Mouse (Mus musculus) hindbrain, embryonic 16.5 days (tissue): ENCODE data around the gene Slc2a13. TPM values are rescaled to one million over a fixed set of nuclear protein-coding genes. Genes with fewer than 3 reads are reported as not detected.
A peak's percentile ranks its signal among the peaks of the same experiment; 100 is the strongest.

Experiments used
- ATAC-seq: fragments of 200-750 bp; cut with Nextera tagmentation; 2 replicates; pipeline ENCODE4 v1.8.0; 2017; ENCODE audit warnings: moderate TSS enrichment, moderate library complexity
- H3K27ac ChIP-seq: fragments of 300-500 bp; sonication (generic); 2 replicates; pipeline ENCODE4 v1.5.1; 2014; ENCODE audit warnings: low read depth, mild to moderate bottlenecking, control low read depth, low read length, moderate library complexity
- H3K27me3 ChIP-seq: fragments of 300-500 bp; sonication (generic); replicated peaks from 2 replicates; pipeline ENCODE4 v1.6.1; 2014; ENCODE audit warnings: low read length; ENCODE audit not compliant: control insufficient read depth, insufficient read depth
- H3K36me3 ChIP-seq: fragments of 300-500 bp; sonication (generic); 2 replicates; pipeline ENCODE4 v1.6.1; 2014; ENCODE audit warnings: mild to moderate bottlenecking, low read length, moderate library complexity, mixed read lengths; ENCODE audit not compliant: control insufficient read depth, insufficient read depth
- H3K4me1 ChIP-seq: fragments of 300-500 bp; sonication (generic); 2 replicates; pipeline ENCODE4 v1.6.1; 2014; ENCODE audit warnings: low read depth, low read length; ENCODE audit not compliant: control insufficient read depth, insufficient read depth
- H3K4me2 ChIP-seq: fragments of 300-500 bp; sonication (generic); 2 replicates; pipeline ENCODE4 v1.6.1; 2014; ENCODE audit warnings: mild to moderate bottlenecking, low read length, control low read depth, moderate library complexity
- H3K4me3 ChIP-seq: fragments of 300-500 bp; sonication (generic); 2 replicates; pipeline ENCODE4 v1.5.1; 2014; ENCODE audit warnings: mild to moderate bottlenecking, low read length, control low read depth, moderate library complexity
- H3K9ac ChIP-seq: fragments of 300-500 bp; sonication (generic); 2 replicates; pipeline ENCODE4 v1.6.1; 2014; ENCODE audit warnings: low read depth, mild to moderate bottlenecking, control low read depth, low read length, moderate library complexity
- H3K9me3 ChIP-seq: fragments of 300-500 bp; sonication (generic); 2 replicates; pipeline ENCODE4 v1.6.1; 2014; ENCODE audit warnings: mild to moderate bottlenecking, low read length, moderate library complexity; ENCODE audit not compliant: control insufficient read depth
- WGBS: fragments of 180-500 bp; shearing (Covaris S2); extraction: QIAGEN DNeasy Blood & Tissue Kit; methylation state at CpG from one replicate; pipeline ENCODE4 v1.1.7; 2014; 5-methylcytosine and 5-hydroxymethylcytosine counted together
- polyA plus RNA-seq: library from polyadenylated mRNA; unstranded; fragments of >200 nt; fragmentation: Nextera tagmentation; extraction: Ambion mirVana; gene quantifications from 2 replicates; pipeline ENCODE4 v1.2.1, GENCODE M21; 2015

The Slc2a13 gene
- polyA plus RNA-seq, 1 experiment from 2014 or later, result 4.6 TPM

DNA sequence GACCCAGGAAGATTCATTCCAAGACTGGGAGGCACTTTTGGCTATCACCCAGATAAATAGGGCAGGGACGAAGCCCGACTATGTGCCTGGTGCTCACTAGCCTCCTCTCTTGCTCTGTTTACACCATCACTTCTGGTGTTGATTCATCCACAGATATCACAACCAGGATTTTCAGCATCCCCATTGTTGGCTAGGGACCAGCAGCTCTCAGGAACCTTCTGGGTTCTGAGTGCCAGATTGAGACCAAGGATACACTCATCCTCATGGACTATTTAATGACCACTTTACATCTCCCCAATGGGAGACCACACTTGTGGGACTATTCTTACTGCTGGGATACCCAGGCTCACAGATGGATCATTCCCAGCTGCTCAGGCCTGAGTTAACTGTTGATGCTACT, 46.2 kb downstream of the Slc2a13 start:
- Histone ChIP-seq H3K27ac (no peak overlapping the region), H3K4me3 (no peak overlapping the region), H3K27me3 (no peaks in the 10 kb centered on the region), H3K4me2 (no peak overlapping the region), H3K36me3 (no peaks in the 10 kb centered on the region), H3K9me3 (no peaks in the 10 kb centered on the region), H3K9ac (no peak overlapping the region), H3K4me1 (peaks cover 4% of the 10 kb centered on the region; the same call in 1 of the 2 replicates)
- 87% methylated on average over 2 of the region's 2 CpGs for WGBS
- no peak for ATAC-seq

DNA sequence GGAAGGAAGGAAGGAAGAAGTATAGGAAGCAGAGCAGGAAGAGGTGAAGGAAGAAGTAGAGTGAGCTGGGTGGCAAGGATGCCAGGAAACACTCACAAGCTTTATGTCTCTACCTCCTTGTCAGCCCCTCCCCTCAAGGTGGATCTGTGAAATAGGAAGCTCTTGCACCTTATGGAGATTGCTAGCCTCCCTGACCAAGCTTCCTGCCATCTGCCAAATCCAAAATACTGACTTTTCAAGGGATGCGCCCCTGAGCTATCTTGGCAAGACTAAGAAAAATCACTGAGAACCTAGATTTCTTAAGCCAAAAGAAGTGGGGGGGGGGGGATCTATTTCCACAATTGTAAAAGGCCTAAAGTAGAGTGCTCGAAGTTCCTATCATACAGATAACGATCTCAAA, 46.9 kb downstream of the Slc2a13 start:
- H3K36me3 ChIP-seq, result no peaks in the 10 kb centered on the region
- no peak overlapping the region for H3K4me2 ChIP-seq
- no peak overlapping the region for H3K4me3 ChIP-seq
- no peak overlapping the region for H3K9ac ChIP-seq
- H3K27ac ChIP-seq, result no peak overlapping the region
- no peak for ATAC-seq
- H3K27me3 ChIP-seq, result no peaks in the 10 kb centered on the region
- WGBS, result 99% methylated on average over 3 of the region's 3 CpGs
- H3K4me1 ChIP-seq, result peaks cover 4% of the 10 kb centered on the region; the same call in 1 of the 2 replicates
- H3K9me3 ChIP-seq, result no peaks in the 10 kb centered on the region

DNA sequence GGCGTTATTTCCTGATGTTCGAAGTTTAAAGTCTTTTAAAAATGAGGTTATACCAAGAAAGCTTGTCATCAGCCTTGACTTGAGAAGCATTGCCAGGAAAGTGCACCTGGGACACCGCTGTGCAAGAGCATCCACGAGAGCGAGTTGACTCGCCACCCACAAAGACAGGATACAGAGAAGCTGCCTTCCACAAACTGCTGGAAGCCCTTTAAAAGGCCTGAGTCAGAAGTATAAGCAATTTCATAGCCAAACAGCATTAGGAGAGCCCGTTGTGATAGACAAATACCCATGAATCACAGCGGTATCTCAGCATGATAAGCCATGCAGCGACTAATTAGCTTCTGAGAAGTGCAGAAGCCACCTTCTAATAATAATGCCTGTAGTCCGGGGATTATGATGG, 48.6 kb downstream of the Slc2a13 start:
- no peak overlapping the region for H3K9ac ChIP-seq
- no peaks in the 10 kb centered on the region for H3K36me3 ChIP-seq
- H3K4me2 ChIP-seq, result no peak overlapping the region
- no peak for ATAC-seq
- WGBS, result 60% methylated on average over 10 of the region's 10 CpGs
- H3K4me1 ChIP-seq, result peaks cover 4% of the 10 kb centered on the region; the same call in 1 of the 2 replicates
- H3K27ac ChIP-seq, result no peak overlapping the region
- H3K27me3 ChIP-seq, result no peaks in the 10 kb centered on the region
- no peaks in the 10 kb centered on the region for H3K9me3 ChIP-seq
- no peak overlapping the region for H3K4me3 ChIP-seq

DNA sequence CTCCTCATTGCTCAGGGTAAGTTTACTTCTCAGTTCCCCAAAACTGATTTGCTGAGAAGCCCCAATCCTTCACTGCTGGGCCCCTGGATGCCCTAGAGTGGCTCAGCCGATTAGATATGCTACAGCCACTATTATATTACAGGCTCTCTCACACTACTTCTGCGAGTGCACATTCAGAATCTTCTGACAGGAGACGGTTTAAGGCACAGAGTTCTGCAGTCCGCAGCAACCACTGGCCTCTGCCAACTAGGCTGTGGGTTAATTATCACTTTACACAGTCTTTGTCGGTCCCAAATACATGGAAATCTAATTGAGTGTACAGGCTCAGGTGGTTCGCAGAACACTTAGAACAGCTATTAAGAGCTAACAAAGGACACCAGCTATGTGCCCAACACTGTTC, 69.8 kb downstream of the Slc2a13 start:
- Histone ChIP-seq H3K9ac (no peak overlapping the region), H3K36me3 (no peaks in the 10 kb centered on the region), H3K4me2 (no peak overlapping the region), H3K4me3 (no peak overlapping the region), H3K4me1 (peaks cover 8% of the 10 kb centered on the region; the same call in 1 of the 2 replicates), H3K9me3 (no peaks in the 10 kb centered on the region), H3K27ac (no peak overlapping the region), H3K27me3 (no peaks in the 10 kb centered on the region)
- ATAC-seq, result peak; percentile 54
- WGBS, result 37% methylated on average over 6 of the region's 6 CpGs

DNA sequence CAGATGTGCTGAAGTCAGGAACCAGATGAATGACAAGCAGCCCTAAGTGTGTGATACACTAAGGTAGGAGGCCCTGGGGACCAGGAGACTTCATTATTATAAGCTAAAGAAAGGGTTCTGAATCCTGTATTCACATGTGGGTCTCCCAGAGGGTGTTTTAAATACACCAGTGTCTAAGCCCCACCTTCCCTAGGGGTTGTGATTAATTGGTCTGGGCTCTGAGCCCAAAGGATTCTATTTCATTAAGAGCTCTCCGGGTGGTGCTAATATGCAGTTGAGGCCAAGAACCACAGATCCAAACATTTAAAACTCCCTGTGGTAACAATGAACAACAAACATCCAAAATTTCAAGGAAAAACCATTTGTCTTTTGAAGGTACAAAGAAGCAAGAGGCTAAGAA, 70.4 kb downstream of the Slc2a13 start:
- Histone ChIP-seq H3K4me3 (no peak overlapping the region), H3K27ac (peak overlapping the region; percentile 23; the same call in 1 of the 2 replicates), H3K36me3 (no peaks in the 10 kb centered on the region), H3K9ac (no peak overlapping the region), H3K4me2 (no peak overlapping the region), H3K9me3 (no peaks in the 10 kb centered on the region), H3K4me1 (peaks cover 8% of the 10 kb centered on the region; the same call in 1 of the 2 replicates), H3K27me3 (no peaks in the 10 kb centered on the region)
- ATAC-seq, result peak; percentile 80
- 17% methylated on average over 1 of the region's 1 CpGs for WGBS

DNA sequence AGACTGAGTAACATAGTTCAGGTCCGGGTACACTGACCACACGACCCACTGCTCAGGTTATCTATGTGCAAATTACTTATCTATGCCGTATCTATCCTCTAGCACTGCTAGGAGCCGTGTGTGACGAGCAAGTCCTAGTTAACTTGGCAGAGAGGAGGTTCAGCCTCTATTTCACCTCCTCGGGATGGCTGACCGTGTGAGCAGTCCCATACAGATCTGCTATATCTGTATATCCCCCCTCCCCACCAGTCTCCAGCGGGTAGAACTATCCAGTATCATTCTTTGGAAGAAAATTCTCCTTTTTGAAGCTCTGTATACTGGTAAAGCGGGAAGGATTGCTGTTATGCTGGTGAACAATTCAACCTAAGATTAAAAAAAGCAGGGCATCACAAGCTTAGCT, 70.8 kb downstream of the Slc2a13 start:
- WGBS, result 69% methylated on average over 9 of the region's 9 CpGs
- Histone ChIP-seq H3K4me2 (no peak overlapping the region), H3K27ac (no peak overlapping the region; the same call in none of the 2 replicates), H3K4me3 (no peak overlapping the region), H3K9ac (no peak overlapping the region), H3K9me3 (no peaks in the 10 kb centered on the region), H3K27me3 (no peaks in the 10 kb centered on the region), H3K36me3 (0 out of 2 replicates have a peak, but pooled peaks cover 2% of the 10 kb centered on the region), H3K4me1 (peaks cover 8% of the 10 kb centered on the region; the same call in 1 of the 2 replicates)
- peak; percentile 9; the same call in 1 of the 2 replicates for ATAC-seq

DNA sequence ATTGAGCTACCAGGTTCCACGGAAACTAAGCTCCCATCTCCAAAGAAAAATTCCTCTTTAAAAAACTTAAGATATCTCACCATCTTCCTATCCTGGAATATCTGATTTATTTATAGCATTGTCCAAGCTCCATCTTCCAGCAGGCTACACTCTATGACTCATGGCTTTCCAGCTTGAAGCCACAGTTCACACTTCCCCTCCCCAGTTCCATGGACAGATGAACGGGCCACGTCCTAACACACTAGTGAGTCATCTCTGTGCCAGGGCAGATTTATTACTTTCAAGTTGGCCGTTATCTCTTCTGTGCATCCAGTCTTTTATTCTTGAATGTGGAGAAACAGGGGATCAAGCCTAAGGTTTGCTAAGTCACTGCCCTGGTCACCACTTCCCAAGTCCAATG, 78.0 kb downstream of the Slc2a13 start:
- Histone ChIP-seq H3K4me2 (no peak overlapping the region), H3K27me3 (no peaks in the 10 kb centered on the region), H3K9ac (no peak overlapping the region), H3K4me1 (no peaks in the 10 kb centered on the region), H3K27ac (no peak overlapping the region), H3K9me3 (no peaks in the 10 kb centered on the region), H3K4me3 (no peak overlapping the region), H3K36me3 (0 out of 2 replicates have a peak, but pooled peaks cover 2% of the 10 kb centered on the region)
- ATAC-seq, result no peak
- 85% methylated on average over 4 of the region's 4 CpGs for WGBS

DNA sequence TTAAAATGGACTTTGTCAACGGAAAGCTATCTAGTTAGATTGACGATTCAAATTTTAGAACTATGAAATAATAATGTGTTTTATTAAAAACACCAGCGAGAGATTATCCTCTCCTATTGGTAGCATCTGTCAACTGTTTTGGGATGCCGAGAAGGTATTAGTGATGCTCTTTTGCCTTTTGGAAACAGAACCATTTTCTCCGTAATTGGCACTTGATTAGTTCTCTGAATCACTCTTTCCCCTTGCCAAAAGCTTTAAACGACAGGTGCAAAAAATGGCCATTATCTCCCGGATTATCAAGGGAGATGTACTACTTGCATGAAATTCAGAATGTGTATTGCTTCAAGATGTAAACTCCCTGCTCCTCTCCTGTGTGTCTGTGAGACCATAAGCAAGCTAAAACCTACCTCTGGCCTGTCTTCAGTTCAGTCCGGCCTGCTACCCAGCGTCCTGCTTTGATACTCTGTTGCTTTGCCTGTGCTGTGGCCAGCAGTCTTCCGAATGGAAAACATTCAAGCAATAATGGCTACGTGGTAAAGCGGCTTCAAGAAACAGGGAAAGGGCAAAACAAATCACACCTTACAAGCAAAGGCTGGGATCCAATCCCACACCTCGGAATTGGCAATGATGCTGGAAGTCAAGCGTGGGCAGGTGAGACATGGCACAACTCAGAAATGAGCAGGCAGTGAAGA, 93.0 kb downstream of the Slc2a13 start:
- Histone ChIP-seq H3K4me1 (no peaks in the 10 kb centered on the region), H3K27ac (no peak overlapping the region), H3K4me3 (no peak overlapping the region), H3K9me3 (0 out of 2 replicates have a peak, but pooled peaks cover 5% of the 10 kb centered on the region), H3K4me2 (no peak overlapping the region), H3K9ac (no peak overlapping the region), H3K36me3 (0 out of 2 replicates have a peak, but pooled peaks cover 2% of the 10 kb centered on the region), H3K27me3 (no peaks in the 10 kb centered on the region)
- ATAC-seq, result no peak
- WGBS, result 80% methylated on average over 14 of the region's 14 CpGs

DNA sequence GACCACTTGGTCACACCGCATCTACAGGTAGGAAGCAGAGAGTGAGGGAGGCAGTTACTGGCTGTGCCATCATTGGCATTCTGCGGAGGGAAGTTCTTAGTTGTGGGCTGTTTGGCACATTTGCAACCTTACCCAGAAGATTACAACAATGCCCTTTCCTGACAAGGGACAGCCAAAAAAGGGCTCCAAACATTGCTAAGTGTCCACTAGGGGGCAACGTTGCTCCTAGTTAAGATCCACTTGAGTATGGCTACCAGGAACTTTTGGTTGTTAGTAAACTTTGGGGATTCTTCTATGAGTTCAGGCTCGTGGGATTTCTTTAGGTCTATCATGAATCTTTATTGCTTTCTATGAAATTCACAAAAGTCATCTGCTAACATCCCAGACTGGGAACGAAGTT, 95.3 kb downstream of the Slc2a13 start:
- WGBS, result 38% methylated on average over 5 of the region's 5 CpGs
- H3K27ac ChIP-seq, result no peak overlapping the region
- H3K4me3 ChIP-seq, result no peak overlapping the region
- ATAC-seq, result no peak
- no peaks in the 10 kb centered on the region for H3K9me3 ChIP-seq
- no peak overlapping the region for H3K4me2 ChIP-seq
- H3K36me3 ChIP-seq, result 0 out of 2 replicates have a peak, but pooled peaks cover 2% of the 10 kb centered on the region
- no peak overlapping the region for H3K9ac ChIP-seq
- H3K27me3 ChIP-seq, result no peaks in the 10 kb centered on the region
- no peaks in the 10 kb centered on the region for H3K4me1 ChIP-seq
